Mouse (Mus musculus): ENCODE measurements around the gene Lyrm1. TPM values are rescaled to one million over a fixed set of nuclear protein-coding genes. Genes with fewer than 3 reads are reported as not detected.

Gene Lyrm1
- polyA plus RNA-seq, 1 experiment from 2014 or later: 5.5 TPM

DNA sequence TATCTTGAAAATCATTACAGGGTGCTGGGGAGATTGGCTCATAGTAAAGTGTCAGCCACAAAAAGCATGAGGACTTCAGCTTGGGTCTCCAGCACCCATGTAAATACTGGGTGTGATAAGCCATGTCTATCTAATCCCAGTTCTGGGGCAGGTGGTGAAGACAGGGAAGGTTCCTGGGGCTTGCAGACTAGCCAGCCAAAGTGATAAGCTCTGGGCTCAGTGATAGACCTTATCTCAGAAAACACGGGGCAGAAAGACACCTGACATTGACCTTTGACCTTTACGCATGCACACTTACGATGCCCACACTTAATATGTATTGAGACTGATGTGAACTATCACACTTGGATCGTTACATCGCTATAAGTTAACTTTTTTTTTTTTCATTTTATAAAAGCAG lies 31.2 kb upstream of the Lyrm1 start:
- no peak overlapping the region for H3K9ac ChIP-seq
- DNase-seq (no peak), ATAC-seq (ENCODE audit: insufficient read depth) (no peak)
- no peak overlapping the region for H3K4me2 ChIP-seq
- WGBS: 73% methylated on average over 5 of the region's 5 CpGs
- H3K4me1 ChIP-seq (ENCODE audit: insufficient read depth): no peaks in the 10 kb centered on the region
- no peak overlapping the region for H3K27ac ChIP-seq (ENCODE audit: low read depth)
- H3K27me3 ChIP-seq (ENCODE audit: insufficient read depth, low read length): no peaks in the 10 kb centered on the region
- 0 out of 2 replicates have a peak, but pooled peaks cover 6% of the 10 kb centered on the region for H3K36me3 ChIP-seq (ENCODE audit: insufficient read depth)
- H3K4me3 ChIP-seq (ENCODE audit: low read depth, low read length): no peak overlapping the region
- no peak for TF ChIP-seq CTCF (IDR thresholded peaks at IDR 0.05; ENCODE audit: low read depth)
- no peaks in the 10 kb centered on the region for H3K9me3 ChIP-seq (ENCODE audit: low read depth, low read length)

- H3K36me3 ChIP-seq (ENCODE audit: insufficient read depth): 0 out of 2 replicates have a peak, but pooled peaks cover 4% of the 10 kb centered on the region
- ATAC-seq (ENCODE audit: insufficient read depth) (no peak), DNase-seq (no peak)
- H3K9ac ChIP-seq: no peak overlapping the region
- no peak for TF ChIP-seq CTCF (IDR thresholded peaks at IDR 0.05; ENCODE audit: low read depth)
- no peak overlapping the region for H3K4me2 ChIP-seq
- no peaks in the 10 kb centered on the region for H3K27me3 ChIP-seq (ENCODE audit: insufficient read depth, low read length)
- H3K27ac ChIP-seq (ENCODE audit: low read depth): no peak overlapping the region
- no peak overlapping the region for H3K4me3 ChIP-seq (ENCODE audit: low read depth, low read length)
- no peaks in the 10 kb centered on the region for H3K9me3 ChIP-seq (ENCODE audit: low read depth, low read length)
- 35% methylated on average over 1 of the region's 1 CpGs for WGBS
- no peaks in the 10 kb centered on the region for H3K4me1 ChIP-seq (ENCODE audit: insufficient read depth)
Measured at GRCm38 (mm10) chr7:119866136-119866535, 29.5 kb upstream of the Lyrm1 start.

- Histone ChIP-seq H3K36me3 (ENCODE audit: insufficient read depth) (peaks cover 4% of the 10 kb centered on the region; the same call in 1 of the 2 replicates), H3K27ac (ENCODE audit: low read depth) (no peak overlapping the region), H3K4me2 (no peak overlapping the region), H3K9me3 (ENCODE audit: low read depth, low read length) (no peaks in the 10 kb centered on the region), H3K27me3 (ENCODE audit: insufficient read depth, low read length) (no peaks in the 10 kb centered on the region), H3K9ac (no peak overlapping the region), H3K4me1 (ENCODE audit: insufficient read depth) (no peaks in the 10 kb centered on the region), H3K4me3 (ENCODE audit: low read depth, low read length) (no peak overlapping the region)
- WGBS: 92% methylated on average over 4 of the region's 4 CpGs
- DNase-seq: no peak
- TF ChIP-seq CTCF (IDR thresholded peaks at IDR 0.05; ENCODE audit: low read depth): no peak
- ATAC-seq (ENCODE audit: insufficient read depth): no peak
Measured at GRCm38 (mm10) chr7:119872204-119872603, 23.5 kb upstream of the Lyrm1 start.

GRCm38 (mm10) chr7:119873050-119873449 lies 22.6 kb upstream of the Lyrm1 start:
- Histone ChIP-seq H3K4me2 (no peak overlapping the region), H3K36me3 (ENCODE audit: insufficient read depth) (no peaks in the 10 kb centered on the region; the same call in 1 of the 2 replicates), H3K9ac (no peak overlapping the region), H3K27me3 (ENCODE audit: insufficient read depth, low read length) (no peaks in the 10 kb centered on the region), H3K27ac (ENCODE audit: low read depth) (no peak overlapping the region), H3K4me1 (ENCODE audit: insufficient read depth) (no peaks in the 10 kb centered on the region), H3K4me3 (ENCODE audit: low read depth, low read length) (no peak overlapping the region), H3K9me3 (ENCODE audit: low read depth, low read length) (no peaks in the 10 kb centered on the region)
- no peak for DNase-seq
- no peak for ATAC-seq (ENCODE audit: insufficient read depth)
- TF ChIP-seq CTCF (IDR thresholded peaks at IDR 0.05; ENCODE audit: low read depth): no peak
- 61% methylated on average over 2 of the region's 2 CpGs for WGBS

DNA sequence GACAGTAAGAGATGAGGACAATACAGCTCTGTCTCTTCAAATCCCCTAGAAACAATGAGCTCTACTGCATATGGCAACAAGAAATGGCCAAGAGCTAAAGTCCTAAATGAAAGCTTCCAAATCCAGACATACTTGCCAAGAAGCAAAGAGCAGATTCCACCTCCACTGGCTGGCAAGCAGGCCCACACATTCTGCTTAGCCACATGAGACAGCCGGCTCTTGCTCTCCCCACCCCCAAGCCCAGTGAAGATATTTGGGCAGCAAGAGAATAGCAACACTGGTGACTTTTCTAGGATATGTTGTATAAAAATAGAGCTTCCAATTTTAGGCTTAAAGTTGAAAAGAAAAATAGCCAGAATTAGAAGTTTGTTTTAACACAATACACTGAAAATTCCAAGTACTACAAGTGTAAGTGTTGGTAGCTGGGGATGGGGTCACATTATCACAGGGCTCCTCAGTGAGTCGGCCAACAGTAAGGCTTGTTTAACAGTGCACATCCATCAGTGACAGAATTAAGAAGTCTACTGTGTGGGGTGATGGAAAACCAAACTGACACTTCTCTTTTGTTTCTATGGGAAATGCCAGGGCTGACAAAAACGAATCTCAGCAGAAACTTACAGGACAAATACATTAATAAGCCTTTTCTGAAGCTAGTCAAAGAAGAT lies 19.8 kb upstream of the Lyrm1 start:
- no peak overlapping the region for H3K9ac ChIP-seq
- H3K4me2 ChIP-seq: no peak overlapping the region
- H3K27ac ChIP-seq (ENCODE audit: low read depth): no peak overlapping the region
- DNase-seq (no peak), ATAC-seq (ENCODE audit: insufficient read depth) (no peak)
- H3K36me3 ChIP-seq (ENCODE audit: insufficient read depth): no peaks in the 10 kb centered on the region; the same call in 1 of the 2 replicates
- TF ChIP-seq CTCF (IDR thresholded peaks at IDR 0.05; ENCODE audit: low read depth): no peak
- H3K9me3 ChIP-seq (ENCODE audit: low read depth, low read length): no peaks in the 10 kb centered on the region
- H3K27me3 ChIP-seq (ENCODE audit: insufficient read depth, low read length): no peaks in the 10 kb centered on the region
- H3K4me1 ChIP-seq (ENCODE audit: insufficient read depth): no peaks in the 10 kb centered on the region
- H3K4me3 ChIP-seq (ENCODE audit: low read depth, low read length): no peak overlapping the region
- WGBS: 28% methylated on average over 3 of the region's 3 CpGs

- ATAC-seq (ENCODE audit: insufficient read depth) (no peak), DNase-seq (no peak)
- 91% methylated on average over 4 of the region's 4 CpGs for WGBS
- no peak overlapping the region for H3K4me2 ChIP-seq
- H3K27me3 ChIP-seq (ENCODE audit: insufficient read depth, low read length): no peaks in the 10 kb centered on the region
- H3K4me3 ChIP-seq (ENCODE audit: low read depth, low read length): no peak overlapping the region
- H3K27ac ChIP-seq (ENCODE audit: low read depth): no peak overlapping the region
- H3K36me3 ChIP-seq (ENCODE audit: insufficient read depth): no peaks in the 10 kb centered on the region; the same call in 1 of the 2 replicates
- H3K9me3 ChIP-seq (ENCODE audit: low read depth, low read length): no peaks in the 10 kb centered on the region
- no peak overlapping the region for H3K9ac ChIP-seq
- no peak for TF ChIP-seq CTCF (IDR thresholded peaks at IDR 0.05; ENCODE audit: low read depth)
- H3K4me1 ChIP-seq (ENCODE audit: insufficient read depth): no peaks in the 10 kb centered on the region
Measured at GRCm38 (mm10) chr7:119879171-119879570, 16.5 kb upstream of the Lyrm1 start.

GRCm38 (mm10) chr7:119880345-119880744 lies 15.3 kb upstream of the Lyrm1 start:
- TF ChIP-seq CTCF (IDR thresholded peaks at IDR 0.05; ENCODE audit: low read depth): no peak
- H3K4me3 ChIP-seq (ENCODE audit: low read depth, low read length): no peak overlapping the region
- H3K4me2 ChIP-seq: no peak overlapping the region
- no peaks in the 10 kb centered on the region for H3K9me3 ChIP-seq (ENCODE audit: low read depth, low read length)
- ATAC-seq (ENCODE audit: insufficient read depth): no peak
- no peak overlapping the region for H3K27ac ChIP-seq (ENCODE audit: low read depth)
- 84% methylated on average over 5 of the region's 5 CpGs for WGBS
- H3K4me1 ChIP-seq (ENCODE audit: insufficient read depth): no peaks in the 10 kb centered on the region
- H3K36me3 ChIP-seq (ENCODE audit: insufficient read depth): no peaks in the 10 kb centered on the region; the same call in 1 of the 2 replicates
- peak; percentile 3 for DNase-seq
- H3K27me3 ChIP-seq (ENCODE audit: insufficient read depth, low read length): no peaks in the 10 kb centered on the region
- H3K9ac ChIP-seq: no peak overlapping the region

Data from lung, embryonic 14.5 days (tissue).